Mouse (Mus musculus) spleen, postnatal 14 days (tissue): ENCODE data around the gene Fgr.

ENCODE experiments used
- DNase-seq, 2 experiments: peaks; one replicate each; pipeline ENCODE4 v3.0.0; 2021 to 2022; ENCODE audit warnings: low spot score in 2 of 2

The Fgr gene

GRCm38 (mm10) chr4:133035446-133035845, 61.6 kb downstream of the Fgr start:
- DNase-seq: no peak

- DNase-seq: no peak
These were observed 62.1 kb downstream of the Fgr start for GRCm38 (mm10) chr4:133035946-133036345.

- no peak for DNase-seq
These were observed 63.4 kb downstream of the Fgr start for GRCm38 (mm10) chr4:133037293-133037692.

GRCm38 (mm10) chr4:133037798-133038197, 63.9 kb downstream of the Fgr start:
- DNase-seq: no peak

- no peak for DNase-seq
These were observed 64.7 kb downstream of the Fgr start for GRCm38 (mm10) chr4:133038521-133039115.

GRCm38 (mm10) chr4:133039116-133039819, 65.4 kb downstream of the Fgr start:
- DNase-seq: no peak

GRCm38 (mm10) chr4:133039832-133040231, 65.9 kb downstream of the Fgr start:
- DNase-seq: no peak

GRCm38 (mm10) chr4:133040241-133040904, 66.5 kb downstream of the Fgr start:
- DNase-seq: no peak

GRCm38 (mm10) chr4:133042244-133042643, 68.3 kb downstream of the Fgr start:
- no peak for DNase-seq

- no peak for DNase-seq
These were observed 69.0 kb downstream of the Fgr start for GRCm38 (mm10) chr4:133042651-133043635.

GRCm38 (mm10) chr4:133043798-133044646, 70.1 kb downstream of the Fgr start:
- DNase-seq: no peak

GRCm38 (mm10) chr4:133044647-133045094, 70.8 kb downstream of the Fgr start:
- no peak for DNase-seq

- no peak for DNase-seq
These were observed 72.0 kb downstream of the Fgr start for GRCm38 (mm10) chr4:133045771-133046474.

GRCm38 (mm10) chr4:133046691-133047352, 72.9 kb downstream of the Fgr start:
- DNase-seq: no peak

GRCm38 (mm10) chr4:133047353-133048105, 73.6 kb downstream of the Fgr start:
- no peak for DNase-seq

- DNase-seq: no peak
These were observed 75.4 kb downstream of the Fgr start for GRCm38 (mm10) chr4:133049071-133049920.

GRCm38 (mm10) chr4:133050196-133050836, 76.4 kb downstream of the Fgr start:
- DNase-seq: no peak
